Mouse (Mus musculus): Measurements from ENCODE around the gene Srl. TPM values are rescaled to one million over a fixed set of nuclear protein-coding genes. Genes with fewer than 3 reads are reported as not detected.

Gene Srl
- total and polyA plus RNA-seq, 3 experiments, result 44.6 to 88.8 (median 71.3) TPM

DNA sequence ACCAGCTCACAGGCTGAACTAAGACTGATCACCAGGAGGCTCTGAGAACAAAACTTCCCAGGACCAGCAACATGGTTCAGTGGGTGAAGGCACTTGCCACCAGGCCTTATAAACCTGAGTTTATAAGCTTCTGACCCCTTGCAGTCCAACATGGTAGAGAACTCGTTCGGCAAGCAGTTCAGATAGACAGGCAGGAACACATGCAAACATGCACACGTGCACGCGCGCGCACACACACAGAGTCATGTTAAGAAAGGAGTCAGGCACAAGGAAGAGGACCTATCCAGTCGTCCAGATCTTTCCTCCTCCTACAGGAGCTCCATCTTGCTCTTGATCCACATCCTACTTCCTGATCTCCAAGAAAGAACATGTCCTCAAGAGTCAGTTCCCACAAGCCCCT, 5.2 kb upstream of the Srl start (continued):
- TF ChIP-seq RCOR1 (conservative IDR thresholded peaks at IDR 0.05; ENCODE audit: low read depth, low read length), result no peak
- TF ChIP-seq ZC3H11A (IDR thresholded peaks at IDR 0.05; ENCODE audit: low read depth, low read length), result no peak

DNA sequence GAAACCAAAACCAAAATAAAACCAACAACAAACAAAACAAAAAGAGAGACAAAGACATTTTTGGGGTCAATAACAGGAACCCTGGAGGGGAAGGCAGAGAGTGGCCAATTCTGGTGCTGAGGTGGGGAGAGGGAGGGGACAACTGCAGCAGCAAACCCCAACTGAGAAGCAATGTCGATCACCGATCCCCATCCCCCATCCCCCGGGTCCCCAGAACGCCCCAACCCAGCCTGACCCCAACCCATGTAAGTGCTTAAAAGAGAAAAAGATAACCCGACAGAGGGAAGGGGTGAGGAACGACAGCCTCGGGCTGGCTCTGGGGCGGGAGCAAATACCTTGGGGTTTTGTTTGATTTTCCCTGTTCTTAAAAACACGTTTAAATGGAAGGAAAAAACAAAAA, 3.2 kb upstream of the Srl start:
- DNase-seq (ENCODE audit: extremely low read depth), result no peak
- no peaks in the 10 kb centered on the region for H3K79me2 ChIP-seq (replicated peaks; ENCODE audit: control insufficient read depth, extremely low read depth, insufficient read depth, poor library complexity, severe bottlenecking)
- no peaks in the 10 kb centered on the region for H3K27me3 ChIP-seq (replicated peaks)
- peaks cover 4% of the 10 kb centered on the region for H3K9me3 ChIP-seq (replicated peaks; ENCODE audit: low read length)
- peaks cover 38 to 64% of the 10 kb centered on the region in 2 experiments for H3K36me3 ChIP-seq (replicated peaks in 1 of 2; ENCODE audit: control insufficient read depth in 1 of 2, insufficient read depth in 1 of 2, low read length in 1 of 2)
- H3K27ac ChIP-seq (ENCODE audit: insufficient read depth, low read depth), result no peak overlapping the region
- H3K4me1 ChIP-seq (ENCODE audit: control insufficient read depth in 1 of 2, insufficient read depth in 2 of 2), result peaks cover 5 to 34% of the 10 kb centered on the region in 2 experiments
- in situ Hi-C loops (cut with MboI; ENCODE audit: low pct_ligation_motif_present, low pct_unique_long_range_greater_than_20kb, low sequenced_read_pairs), result loop anchor here (5.0 kb wide), 1 partner anchor 238 kb away; no protein-coding TSS in a partner anchor
- no peak for TF ChIP-seq IRF4 (IDR thresholded peaks at IDR 0.05; ENCODE audit: low read depth, low read length)
- no peak for TF ChIP-seq ZC3H11A (IDR thresholded peaks at IDR 0.05; ENCODE audit: low read depth, low read length)
- no peak for TF ChIP-seq MEF2A (IDR thresholded peaks at IDR 0.05; ENCODE audit: borderline replicate concordance, low read depth, low read length)
- no peak for TF ChIP-seq ETS1 (conservative IDR thresholded peaks at IDR 0.05; ENCODE audit: low read depth, low read length)
- TF ChIP-seq KAT2A (IDR thresholded peaks at IDR 0.05; ENCODE audit: insufficient replicate concordance, low read length), result no peak
- TF ChIP-seq NELFE (IDR thresholded peaks at IDR 0.05; ENCODE audit: low read depth, low read length), result no peak
- no peak overlapping the region for H3K4me3 ChIP-seq (replicated peaks in 1 of 3; ENCODE audit: low read depth in 2 of 3, low read length in 2 of 3, poor library complexity in 1 of 3)
- H3K9ac ChIP-seq (ENCODE audit: insufficient read depth, low read depth), result no peak overlapping the region
- no peak overlapping the region for H3K4me2 ChIP-seq (ENCODE audit: insufficient read depth, low read depth, poor library complexity, severe bottlenecking)
- dilution Hi-C loops (cut with MboI; ENCODE audit: extremely low pct_ligation_motif_present, extremely low pct_unique_long_range_greater_than_20kb, low sequenced_read_pairs), result no loop called here

DNA sequence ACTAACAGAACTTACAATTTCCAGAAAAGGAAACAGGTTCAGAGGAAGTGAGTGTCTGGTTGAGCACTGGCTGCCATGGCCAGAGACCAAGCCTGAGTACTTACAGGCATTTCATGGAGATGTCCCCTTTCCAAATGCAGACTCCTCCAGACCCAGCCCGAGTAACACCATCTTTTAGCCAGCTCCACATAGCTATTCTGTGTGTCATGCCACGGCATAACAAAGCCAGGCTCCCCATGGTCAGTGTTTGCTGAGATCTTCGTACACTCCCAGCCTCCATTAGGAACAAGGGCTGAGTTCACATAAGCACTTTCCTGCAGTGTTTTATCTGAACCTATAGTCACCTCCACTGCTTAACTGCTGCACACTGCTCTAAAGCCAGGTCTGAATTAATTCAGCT, 1.6 kb upstream of the Srl start:
- no peak overlapping the region for H3K4me2 ChIP-seq (ENCODE audit: insufficient read depth, low read depth, poor library complexity, severe bottlenecking)
- peaks cover 4% of the 10 kb centered on the region for H3K9me3 ChIP-seq (replicated peaks; ENCODE audit: low read length)
- dilution Hi-C loops (cut with MboI; ENCODE audit: extremely low pct_ligation_motif_present, extremely low pct_unique_long_range_greater_than_20kb, low sequenced_read_pairs) (no loop called here), in situ Hi-C loops (cut with MboI; ENCODE audit: low pct_ligation_motif_present, low pct_unique_long_range_greater_than_20kb, low sequenced_read_pairs) (loop anchor here (5.0 kb wide), 1 partner anchor 236 kb away; no protein-coding TSS in a partner anchor)
- no peak overlapping the region for H3K9ac ChIP-seq (ENCODE audit: insufficient read depth, low read depth)
- H3K4me3 ChIP-seq (replicated peaks in 1 of 3; ENCODE audit: low read depth in 2 of 3, low read length in 2 of 3, poor library complexity in 1 of 3), result no peak overlapping the region
- H3K4me1 ChIP-seq (ENCODE audit: control insufficient read depth in 1 of 2, insufficient read depth in 2 of 2), result peaks cover 5 to 30% of the 10 kb centered on the region in 2 experiments
- H3K36me3 ChIP-seq (replicated peaks in 1 of 2; ENCODE audit: control insufficient read depth in 1 of 2, insufficient read depth in 1 of 2, low read length in 1 of 2), result peaks cover 26 to 53% of the 10 kb centered on the region in 2 experiments
- H3K27ac ChIP-seq (ENCODE audit: insufficient read depth, low read depth), result no peak overlapping the region
- H3K27me3 ChIP-seq (replicated peaks), result no peaks in the 10 kb centered on the region
- H3K79me2 ChIP-seq (replicated peaks; ENCODE audit: control insufficient read depth, extremely low read depth, insufficient read depth, poor library complexity, severe bottlenecking), result no peaks in the 10 kb centered on the region; the same call in 1 of the 2 replicates
- DNase-seq (ENCODE audit: extremely low read depth), result no peak
- TF ChIP-seq JUND (conservative IDR thresholded peaks at IDR 0.05; ENCODE audit: low read depth, low read length) (no peak), USF2 (conservative IDR thresholded peaks at IDR 0.05; ENCODE audit: low read depth, low read length) (no peak), GABPA (IDR thresholded peaks at IDR 0.05; ENCODE audit: insufficient replicate concordance, low read depth, low read length) (no peak), TBP (conservative IDR thresholded peaks at IDR 0.05; ENCODE audit: low read depth, low read length) (no peak), POLR2AphosphoS2 (IDR thresholded peaks at IDR 0.05; ENCODE audit: low read depth, low read length) (no peak), BHLHE40 (IDR thresholded peaks at IDR 0.05; ENCODE audit: low read depth, low read length) (no peak), E2F4 (IDR thresholded peaks at IDR 0.05; ENCODE audit: insufficient replicate concordance, low read depth, low read length) (no peak), SIN3A (IDR thresholded peaks at IDR 0.05; ENCODE audit: low read length) (no peak), CHD2 (IDR thresholded peaks at IDR 0.05; ENCODE audit: low read length) (no peak), MEF2A (IDR thresholded peaks at IDR 0.05; ENCODE audit: borderline replicate concordance, low read depth, low read length) (no peak), MYC (IDR thresholded peaks at IDR 0.05; ENCODE audit: low read depth, low read length) (no peak), MAZ (IDR thresholded peaks at IDR 0.05; ENCODE audit: low read depth, low read length) (no peak), ZNF384 (IDR thresholded peaks at IDR 0.05; ENCODE audit: low read depth, low read length) (no peak), CHD1 (IDR thresholded peaks at IDR 0.05; ENCODE audit: low read depth, low read length) (no peak), USF1 (IDR thresholded peaks at IDR 0.05; ENCODE audit: low read depth, low read length) (no peak), MAX (IDR thresholded peaks at IDR 0.05; ENCODE audit: low read length) (no peak), CTCF (conservative IDR thresholded peaks at IDR 0.05 in 1 of 2, IDR thresholded peaks at IDR 0.05 in 1 of 2; ENCODE audit: low read depth in 2 of 2, low read length in 2 of 2) (no peak), HCFC1 (IDR thresholded peaks at IDR 0.05; ENCODE audit: low read depth, low read length) (no peak)
